Mouse (Mus musculus): Measurements from ENCODE around the gene Rpl7a. TPM values are rescaled to one million over a fixed set of nuclear protein-coding genes. Genes with fewer than 3 reads are reported as not detected.
"Not testable (repeated sequence)": the region's sequence is repeated elsewhere in the genome, so short reads cannot be mapped to it uniquely, and the experiment has no call there.

Rpl7a gene
- 100 to 1,000 TPM; 228 to 233 TPM for total RNA-seq (2021)
- long read RNA-seq, experiment 1, transcript Rpl7a-201 (8 exons, 914 nt) = major isoform, 12 of 25 reads
- long read RNA-seq, experiment 1, partial matches to known transcripts = 9 of 25 reads
- long read RNA-seq, experiment 1, other reads (novel, unspliced or antisense) = 2 of 25 reads
- long read RNA-seq, experiment 2, transcript Rpl7a-201 (8 exons, 914 nt) = major isoform, 13 of 27 reads
- long read RNA-seq, experiment 2, partial matches to known transcripts = 13 of 27 reads
- long read RNA-seq, experiment 2, other reads (novel, unspliced or antisense) = 1 of 27 reads

GRCm38 (mm10) chr2:26910124-26910993 is at the start of gene Rpl7a, which contains the start of gene Med22:
Gene Rpl7a (plus strand): TSS chr2:26910764.
Gene Med22 (minus strand): TSS chr2:26910677.
- peak; percentile 100 for DNase-seq (ENCODE audit: low spot score in 2 of 2)

GRCm38 (mm10) chr2:26862856-26863255 is 47.7 kb upstream of the Rpl7a start:
- DNase-seq (ENCODE audit: low spot score in 2 of 2) = no peak

GRCm38 (mm10) chr2:26864879-26865278 is 45.7 kb upstream of the Rpl7a start, which contains the start of gene Abo:
Gene Abo (minus strand): TSS chr2:26864979.
- DNase-seq (ENCODE audit: low spot score in 2 of 2) = no peak

GRCm38 (mm10) chr2:26870666-26871065 is 39.9 kb upstream of the Rpl7a start:
- DNase-seq (ENCODE audit: low spot score in 2 of 2) = no peak

- no peak for DNase-seq (ENCODE audit: low spot score in 2 of 2)
Observed at GRCm38 (mm10) chr2:26878571-26878970, 32.0 kb upstream of the Rpl7a start.

- not testable (repeated sequence) for DNase-seq (ENCODE audit: low spot score in 2 of 2)
Observed at GRCm38 (mm10) chr2:26885541-26885940, 25.0 kb upstream of the Rpl7a start.

GRCm38 (mm10) chr2:26886170-26886569 is 24.4 kb upstream of the Rpl7a start:
- not testable (repeated sequence) for DNase-seq (ENCODE audit: low spot score in 2 of 2)

- DNase-seq (ENCODE audit: low spot score in 2 of 2) = no peak
Observed at GRCm38 (mm10) chr2:26895898-26896297, 14.7 kb upstream of the Rpl7a start.

- no peak for DNase-seq (ENCODE audit: low spot score in 2 of 2)
Observed at GRCm38 (mm10) chr2:26900731-26901130, 9.8 kb upstream of the Rpl7a start.

- no peak for DNase-seq (ENCODE audit: low spot score in 2 of 2)
Observed at GRCm38 (mm10) chr2:26901834-26902400, 8.6 kb upstream of the Rpl7a start.

- peak; percentile 96 to 98 for DNase-seq (ENCODE audit: low spot score in 2 of 2)
Observed at GRCm38 (mm10) chr2:26902467-26903220, 7.9 kb upstream of the Rpl7a start, which contains the start of gene Surf6. Gene Surf6 (minus strand): TSS chr2:26902879.

GRCm38 (mm10) chr2:26903311-26903710 is 7.3 kb upstream of the Rpl7a start:
- no peak for DNase-seq (ENCODE audit: low spot score in 2 of 2)

GRCm38 (mm10) chr2:26905936-26906335 is 4.6 kb upstream of the Rpl7a start:
- no peak for DNase-seq (ENCODE audit: low spot score in 2 of 2)

GRCm38 (mm10) chr2:26906431-26906830 is 4.1 kb upstream of the Rpl7a start:
- DNase-seq (ENCODE audit: low spot score in 2 of 2) = no peak

- no peak for DNase-seq (ENCODE audit: low spot score in 2 of 2)
Observed at GRCm38 (mm10) chr2:26907109-26907508, 3.5 kb upstream of the Rpl7a start.

GRCm38 (mm10) chr2:26908710-26909386 is 1.7 kb upstream of the Rpl7a start:
- no peak for DNase-seq (ENCODE audit: low spot score in 2 of 2)

- no peak for DNase-seq (ENCODE audit: low spot score in 2 of 2)
Observed at GRCm38 (mm10) chr2:26909387-26909784, 1.2 kb upstream of the Rpl7a start.

GRCm38 (mm10) chr2:26910994-26911765 is 616 bp downstream of the Rpl7a start:
- DNase-seq (ENCODE audit: low spot score in 2 of 2) = peak; percentile 39 to 51

GRCm38 (mm10) chr2:26912253-26912770 is 1.7 kb downstream of the Rpl7a start:
- DNase-seq (ENCODE audit: low spot score in 2 of 2) = no peak

Measured in left cerebral cortex, adult 18-20 months (tissue).